Mouse (Mus musculus): ENCODE data around the gene Tsfm.
A peak's percentile ranks its signal among the peaks of the same experiment; 100 is the strongest.

Gene Tsfm

GRCm38 (mm10) chr10:126987183-126988118, 43.2 kb downstream of the Tsfm start:
- DNase-seq (ENCODE audit: low spot score), result no peak

- DNase-seq (ENCODE audit: low spot score), result no peak
These were observed 44.1 kb downstream of the Tsfm start for GRCm38 (mm10) chr10:126986541-126986961.

- DNase-seq (ENCODE audit: low spot score), result no peak
These were observed 45.1 kb downstream of the Tsfm start for GRCm38 (mm10) chr10:126985579-126985978.

GRCm38 (mm10) chr10:126985127-126985526, 45.5 kb downstream of the Tsfm start:
- DNase-seq (ENCODE audit: low spot score), result no peak

- no peak for DNase-seq (ENCODE audit: low spot score)
These were observed 46.2 kb downstream of the Tsfm start for GRCm38 (mm10) chr10:126984189-126985004.

GRCm38 (mm10) chr10:126983193-126983725, 47.4 kb downstream of the Tsfm start:
- DNase-seq (ENCODE audit: low spot score), result no peak

GRCm38 (mm10) chr10:126981746-126982145, 48.9 kb downstream of the Tsfm start:
- DNase-seq (ENCODE audit: low spot score), result no peak

GRCm38 (mm10) chr10:126980933-126981530, 49.6 kb downstream of the Tsfm start:
- DNase-seq (ENCODE audit: low spot score), result no peak

GRCm38 (mm10) chr10:126980221-126980932, 50.3 kb downstream of the Tsfm start:
- DNase-seq (ENCODE audit: low spot score), result no peak

- DNase-seq (ENCODE audit: low spot score), result no peak
These were observed 50.9 kb downstream of the Tsfm start for GRCm38 (mm10) chr10:126979636-126980151.

GRCm38 (mm10) chr10:126979121-126979635, 51.5 kb downstream of the Tsfm start:
- no peak for DNase-seq (ENCODE audit: low spot score)

- DNase-seq (ENCODE audit: low spot score), result peak; percentile 100
These were observed 52.2 kb downstream of the Tsfm start, which contains the start of gene Ctdsp2 for GRCm38 (mm10) chr10:126978277-126978994. Gene Ctdsp2, plus strand, starts transcription at chr10:126978717.

- no peak for DNase-seq (ENCODE audit: low spot score)
These were observed 53.6 kb downstream of the Tsfm start for GRCm38 (mm10) chr10:126977076-126977475.

- DNase-seq (ENCODE audit: low spot score), result no peak
These were observed 54.9 kb downstream of the Tsfm start for GRCm38 (mm10) chr10:126975706-126976105.

GRCm38 (mm10) chr10:126972988-126973387, 57.7 kb downstream of the Tsfm start:
- no peak for DNase-seq (ENCODE audit: low spot score)

GRCm38 (mm10) chr10:126972051-126972725, 58.5 kb downstream of the Tsfm start:
- DNase-seq (ENCODE audit: low spot score), result peak; percentile 80

- no peak for DNase-seq (ENCODE audit: low spot score)
These were observed 59.1 kb downstream of the Tsfm start for GRCm38 (mm10) chr10:126971363-126972050.

GRCm38 (mm10) chr10:126963821-126964220, 66.8 kb downstream of the Tsfm start:
- DNase-seq (ENCODE audit: low spot score), result no peak

- DNase-seq (ENCODE audit: low spot score), result no peak
These were observed 67.7 kb downstream of the Tsfm start for GRCm38 (mm10) chr10:126962966-126963330.

Measured in retina, embryonic 14.5 days (tissue).